Mouse (Mus musculus) CH12.LX (cell line): ENCODE results near the gene Brinp2. TPM values are rescaled to one million over a fixed set of nuclear protein-coding genes. Genes with fewer than 3 reads are reported as not detected.

ENCODE experiments used
- DNase-seq: peaks from one replicate; pipeline ENCODE4 v3.0.0-alpha.2; 2013; ENCODE audit errors: extremely low read depth
- H3K27ac ChIP-seq: 2 replicates; pipeline ENCODE4 v1.5.1; 2012; ENCODE audit warnings: low read depth, mild to moderate bottlenecking, control low read depth, moderate library complexity; ENCODE audit not compliant: insufficient read depth
- H3K27me3 ChIP-seq: replicated peaks from 2 replicates; pipeline ENCODE3; 2012; ENCODE audit warnings: inconsistent platforms
- H3K36me3 ChIP-seq, 2 experiments: replicated peaks in 1 of 2; 2 replicates each; pipeline versions ENCODE3 to v1.6.1; 2012; ENCODE audit warnings: inconsistent platforms in 1 of 2, low read length in 1 of 2, mild to moderate bottlenecking in 1 of 2, mixed read lengths in 1 of 2, moderate library complexity in 1 of 2; ENCODE audit not compliant: control insufficient read depth in 1 of 2, insufficient read depth in 1 of 2
- H3K4me1 ChIP-seq, 2 experiments: 2 replicates each; pipeline ENCODE4 v1.6.1; 2012; ENCODE audit warnings: inconsistent platforms in 1 of 2, moderate library complexity in 1 of 2; ENCODE audit not compliant: insufficient read depth in 2 of 2, control insufficient read depth in 1 of 2
- H3K4me2 ChIP-seq: 2 replicates; pipeline ENCODE4 v1.6.1; 2012; ENCODE audit warnings: low read depth, mild to moderate bottlenecking, control low read depth; ENCODE audit not compliant: poor library complexity, insufficient read depth, severe bottlenecking
- H3K4me3 ChIP-seq, 3 experiments: fragments of 150-350 bp in 1 of 3; sonication (generic) in 1 of 3; replicated peaks in 1 of 3; 2 replicates each; pipeline versions ENCODE3 to v1.5.1; 2011 to 2012; ENCODE audit warnings: low read depth in 2 of 3, low read length in 2 of 3, mild to moderate bottlenecking in 2 of 3, moderate library complexity in 2 of 3, control low read depth in 1 of 3, improper control_type of control experiment in 1 of 3, inconsistent platforms in 1 of 3, mixed read lengths in 1 of 3; ENCODE audit not compliant: poor library complexity in 1 of 3
- H3K79me2 ChIP-seq: replicated peaks from 2 replicates; pipeline ENCODE4 v1.6.1; 2012; ENCODE audit warnings: mild to moderate bottlenecking, moderate library complexity; ENCODE audit not compliant: control insufficient read depth, poor library complexity, insufficient read depth, severe bottlenecking; ENCODE audit errors: extremely low read depth
- H3K9ac ChIP-seq: 2 replicates; pipeline ENCODE4 v1.6.1; 2012; ENCODE audit warnings: low read depth, mild to moderate bottlenecking, control low read depth, moderate library complexity; ENCODE audit not compliant: insufficient read depth
- H3K9me3 ChIP-seq: replicated peaks from 2 replicates; pipeline ENCODE3; 2012; ENCODE audit warnings: low read length, inconsistent platforms, mixed read lengths
- CHD1 ChIP-seq: IDR thresholded peaks from 2 replicates; pipeline ENCODE4 v1.6.1; 2012; ENCODE audit warnings: low read depth, low read length, improper control_type of control experiment, inconsistent platforms
- CHD2 ChIP-seq: IDR thresholded peaks from 2 replicates; pipeline ENCODE4 v1.6.1; 2011; ENCODE audit warnings: low read length, improper control_type of control experiment
- CTCF ChIP-seq, 2 experiments: IDR thresholded peaks in 1 of 2; conservative IDR thresholded peaks in 1 of 2; 2 replicates each; pipeline ENCODE4 v1.5.1; 2011 to 2012; ENCODE audit warnings: low read depth in 2 of 2, low read length in 2 of 2, improper control_type of control experiment in 1 of 2, inconsistent platforms in 1 of 2, mild to moderate bottlenecking in 1 of 2, moderate library complexity in 1 of 2
- IRF4 ChIP-seq: IDR thresholded peaks from 2 replicates; pipeline ENCODE4 v1.6.1; 2014; ENCODE audit warnings: low read depth, mild to moderate bottlenecking, inconsistent platforms, low read length, improper control_type of control experiment
- JUN ChIP-seq: IDR thresholded peaks from 2 replicates; pipeline ENCODE4 v1.6.1; 2011; ENCODE audit warnings: low read depth, mild to moderate bottlenecking, low read length, improper control_type of control experiment, moderate library complexity; ENCODE audit not compliant: insufficient read depth
- JUND ChIP-seq: conservative IDR thresholded peaks from 2 replicates; pipeline ENCODE4 v1.6.1; 2011; ENCODE audit warnings: low read depth, low read length, improper control_type of control experiment
- KAT2A ChIP-seq: IDR thresholded peaks from 2 replicates; pipeline ENCODE4 v1.6.1; 2012; ENCODE audit warnings: low read length, improper control_type of control experiment, inconsistent platforms; ENCODE audit not compliant: insufficient replicate concordance
- MYC ChIP-seq: IDR thresholded peaks from 2 replicates; pipeline ENCODE4 v1.6.1; 2011; ENCODE audit warnings: low read depth, mild to moderate bottlenecking, improper control_type of control experiment, low read length
- NELFE ChIP-seq: IDR thresholded peaks from 2 replicates; pipeline ENCODE4 v1.6.1; 2011; ENCODE audit warnings: low read depth, low read length, improper control_type of control experiment
- NRF1 ChIP-seq: IDR thresholded peaks from 2 replicates; pipeline ENCODE4 v1.6.1; 2014; ENCODE audit warnings: low read depth, mild to moderate bottlenecking, inconsistent platforms, low read length, improper control_type of control experiment, moderate library complexity
- PAX5 ChIP-seq: IDR thresholded peaks from 2 replicates; pipeline ENCODE4 v1.6.1; 2012; ENCODE audit warnings: low read length, inconsistent platforms, mixed read lengths
- POLR2A ChIP-seq: IDR thresholded peaks from 2 replicates; pipeline ENCODE4 v1.6.1; 2011; ENCODE audit warnings: low read depth, mild to moderate bottlenecking, improper control_type of control experiment, low read length
- POLR2AphosphoS2 ChIP-seq: IDR thresholded peaks from 2 replicates; pipeline ENCODE4 v1.6.1; 2011; ENCODE audit warnings: low read depth, low read length, improper control_type of control experiment
- RCOR1 ChIP-seq: conservative IDR thresholded peaks from 2 replicates; pipeline ENCODE4 v1.6.1; 2012; ENCODE audit warnings: low read depth, mild to moderate bottlenecking, inconsistent platforms, low read length, improper control_type of control experiment
- TCF12 ChIP-seq: IDR thresholded peaks from 2 replicates; pipeline ENCODE4 v1.6.1; 2014; ENCODE audit warnings: low read depth, mild to moderate bottlenecking, inconsistent platforms, low read length, improper control_type of control experiment
- UBTF ChIP-seq: IDR thresholded peaks from 2 replicates; pipeline ENCODE4 v1.6.1; 2012; ENCODE audit warnings: low read depth, mild to moderate bottlenecking, inconsistent platforms, low read length, improper control_type of control experiment, moderate library complexity
- USF2 ChIP-seq: conservative IDR thresholded peaks from 2 replicates; pipeline ENCODE4 v1.6.1; 2011; ENCODE audit warnings: low read depth, low read length, improper control_type of control experiment
- ZC3H11A ChIP-seq: IDR thresholded peaks from 2 replicates; pipeline ENCODE4 v1.6.1; 2012; ENCODE audit warnings: low read depth, mild to moderate bottlenecking, inconsistent platforms, low read length, improper control_type of control experiment
- ZKSCAN1 ChIP-seq: IDR thresholded peaks from 2 replicates; pipeline ENCODE4 v1.6.1; 2012; ENCODE audit warnings: low read depth, inconsistent platforms, low read length, improper control_type of control experiment, borderline replicate concordance
- ZMIZ1 ChIP-seq: IDR thresholded peaks from 2 replicates; pipeline ENCODE4 v1.6.1; 2012; ENCODE audit warnings: low read depth, mild to moderate bottlenecking, inconsistent platforms, low read length, improper control_type of control experiment
- ZNF384 ChIP-seq: IDR thresholded peaks from 2 replicates; pipeline ENCODE4 v1.6.1; 2012; ENCODE audit warnings: low read depth, low read length, improper control_type of control experiment, inconsistent platforms
- dilution Hi-C: fragments of 300-500 bp; cut with MboI; formaldehyde crosslinking; loops from 2 replicates; pipeline ENCODE4 v1.14.3; 2020; ENCODE audit warnings: low sequenced_read_pairs; ENCODE audit not compliant: extremely low pct_unique_long_range_greater_than_20kb, extremely low pct_ligation_motif_present
- in situ Hi-C: fragments of 300-500 bp; cut with MboI; formaldehyde crosslinking; loops from 3 replicates; pipeline ENCODE4 v1.14.3; 2019; ENCODE audit warnings: low sequenced_read_pairs, low pct_ligation_motif_present, low pct_unique_long_range_greater_than_20kb, mixed read lengths
- polyA plus RNA-seq: library from polyadenylated mRNA; unstranded; fragments of >175 nt; gene quantifications from 2 replicates; pipeline ENCODE4 v1.2.1, GENCODE M21; 2012; ENCODE audit warnings: low read depth; ENCODE audit not compliant: insufficient read length
- total RNA-seq, 2 experiments: library from RNA; depleted of rRNA; stranded (reverse); fragments of 300-350 nt in 1 of 2; fragments of >200 nt in 1 of 2; gene quantifications; 2 replicates each; pipeline ENCODE4 v1.2.3; 2012 to 2014

Brinp2 gene
- total and polyA plus RNA-seq, 3 experiments: 0.04 to 0.26 (median 0.05) TPM

DNA sequence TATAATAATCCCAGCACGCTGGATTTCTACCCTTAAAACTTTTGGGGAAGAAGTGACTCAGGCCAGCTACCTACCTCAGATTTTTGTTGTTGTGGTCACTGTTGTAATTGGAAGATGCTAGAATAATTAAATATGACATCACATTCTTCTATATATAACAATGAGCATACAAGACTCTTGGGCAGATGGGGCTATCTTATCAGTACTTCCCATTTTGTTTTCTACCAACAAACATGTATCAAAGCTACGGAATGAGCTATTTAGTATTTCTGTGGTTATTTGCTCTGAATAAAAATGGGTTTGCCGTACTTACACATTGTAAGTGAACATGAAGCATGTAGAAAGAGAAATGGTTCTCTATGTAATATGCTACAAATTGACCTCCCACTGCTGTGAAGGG lies 112.1 kb downstream of the Brinp2 start:
- H3K4me1 ChIP-seq: no peaks in the 10 kb centered on the region
- no peaks in the 10 kb centered on the region for H3K36me3 ChIP-seq
- H3K4me3 ChIP-seq: no peak overlapping the region
- in situ Hi-C loops: no loop called here
- no peak for TF ChIP-seq PAX5
- no peak for TF ChIP-seq POLR2AphosphoS2
- no peak for TF ChIP-seq CHD2
- no peak for TF ChIP-seq CHD1
- TF ChIP-seq ZC3H11A: no peak
- no peak for TF ChIP-seq JUND
- no peak for TF ChIP-seq RCOR1
- TF ChIP-seq CTCF (conservative IDR thresholded peaks at IDR 0.05 in 1 of 2, IDR thresholded peaks at IDR 0.05 in 1 of 2; ENCODE audit: low read depth in 2 of 2, low read length in 2 of 2): no peak
- no peak for TF ChIP-seq MYC
- DNase-seq: no peak
- no peaks in the 10 kb centered on the region for H3K79me2 ChIP-seq
- no peak overlapping the region for H3K9ac ChIP-seq
- dilution Hi-C loops: no loop called here
- no peaks in the 10 kb centered on the region for H3K9me3 ChIP-seq
- H3K4me2 ChIP-seq: no peak overlapping the region
- H3K27me3 ChIP-seq: no peaks in the 10 kb centered on the region
- H3K27ac ChIP-seq: no peak overlapping the region

DNA sequence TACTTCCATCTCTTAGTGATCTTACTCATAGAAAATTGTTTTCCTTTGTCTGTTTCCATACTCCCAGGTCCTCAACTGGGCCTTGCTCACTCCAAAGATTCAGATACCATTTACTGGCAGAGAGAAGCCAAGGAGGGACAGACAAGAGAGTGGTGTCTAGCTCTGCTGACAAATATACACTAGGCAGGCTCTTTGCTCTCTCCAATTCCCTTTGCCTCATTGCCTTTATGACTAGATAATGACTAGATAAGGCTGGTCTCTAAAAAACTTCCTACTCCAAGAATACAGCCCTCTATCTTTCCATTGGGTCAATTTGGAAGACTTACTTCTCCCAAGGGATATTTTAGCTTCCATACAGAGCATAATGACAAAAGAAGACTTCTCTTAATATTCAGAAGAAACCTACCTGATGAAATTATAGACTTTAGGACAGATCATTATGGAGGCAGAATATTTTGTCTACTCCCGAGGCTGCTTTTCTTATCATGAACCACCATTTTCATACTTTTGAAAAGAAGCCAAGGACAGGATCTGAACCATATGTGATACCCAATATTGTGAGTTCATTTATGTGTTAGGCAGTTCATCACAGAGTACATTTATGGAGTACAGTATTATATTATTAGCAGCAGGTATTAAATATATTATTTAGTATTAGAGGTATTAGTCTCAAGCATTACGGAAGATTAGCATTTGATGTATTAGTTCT lies 114.1 kb downstream of the Brinp2 start:
- no peak overlapping the region for H3K9ac ChIP-seq
- H3K79me2 ChIP-seq: no peaks in the 10 kb centered on the region
- H3K36me3 ChIP-seq: no peaks in the 10 kb centered on the region
- no peak for DNase-seq
- TF ChIP-seq TCF12 (no peak), ZKSCAN1 (no peak), POLR2A (no peak), IRF4 (no peak), NELFE (no peak), JUND (no peak), JUN (no peak), KAT2A (no peak), NRF1 (no peak), ZNF384 (no peak), ZMIZ1 (no peak), UBTF (no peak), USF2 (no peak)
- H3K27me3 ChIP-seq: no peaks in the 10 kb centered on the region
- H3K9me3 ChIP-seq: no peaks in the 10 kb centered on the region
- H3K27ac ChIP-seq: no peak overlapping the region
- in situ Hi-C loops: no loop called here
- no peaks in the 10 kb centered on the region for H3K4me1 ChIP-seq
- H3K4me2 ChIP-seq: no peak overlapping the region
- no peak overlapping the region for H3K4me3 ChIP-seq
- dilution Hi-C loops: no loop called here
